Mouse (Mus musculus) natural killer cell, adult 2 months (primary cell): Measurements from ENCODE around the gene Gm19402.

Experiments used
- DNase-seq, 2 experiments: peaks; one replicate each; pipeline ENCODE4 v3.0.0; 2022; ENCODE audit warnings: low spot score in 2 of 2

The Gm19402 gene

DNA sequence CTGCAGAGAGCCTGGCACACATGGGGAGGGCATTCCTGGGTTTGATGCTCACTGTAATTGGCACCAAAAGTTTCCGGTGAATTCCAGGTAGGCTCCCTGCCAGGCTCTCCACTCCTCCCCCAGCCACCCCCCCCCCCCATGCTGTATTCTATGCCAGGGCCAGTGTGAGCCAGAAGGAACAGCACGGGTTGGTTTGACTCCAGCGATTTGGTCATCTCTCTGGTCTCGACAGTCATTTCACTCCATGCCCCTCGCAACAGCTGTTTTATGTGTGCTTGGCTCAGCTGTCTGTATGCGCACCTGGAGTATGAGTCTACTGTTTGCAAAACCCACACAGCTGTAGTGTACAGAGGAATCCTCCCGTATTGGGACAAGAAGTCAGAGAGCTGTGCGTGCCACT, 24.2 kb downstream of the Gm19402 start:
- DNase-seq = no peak

DNA sequence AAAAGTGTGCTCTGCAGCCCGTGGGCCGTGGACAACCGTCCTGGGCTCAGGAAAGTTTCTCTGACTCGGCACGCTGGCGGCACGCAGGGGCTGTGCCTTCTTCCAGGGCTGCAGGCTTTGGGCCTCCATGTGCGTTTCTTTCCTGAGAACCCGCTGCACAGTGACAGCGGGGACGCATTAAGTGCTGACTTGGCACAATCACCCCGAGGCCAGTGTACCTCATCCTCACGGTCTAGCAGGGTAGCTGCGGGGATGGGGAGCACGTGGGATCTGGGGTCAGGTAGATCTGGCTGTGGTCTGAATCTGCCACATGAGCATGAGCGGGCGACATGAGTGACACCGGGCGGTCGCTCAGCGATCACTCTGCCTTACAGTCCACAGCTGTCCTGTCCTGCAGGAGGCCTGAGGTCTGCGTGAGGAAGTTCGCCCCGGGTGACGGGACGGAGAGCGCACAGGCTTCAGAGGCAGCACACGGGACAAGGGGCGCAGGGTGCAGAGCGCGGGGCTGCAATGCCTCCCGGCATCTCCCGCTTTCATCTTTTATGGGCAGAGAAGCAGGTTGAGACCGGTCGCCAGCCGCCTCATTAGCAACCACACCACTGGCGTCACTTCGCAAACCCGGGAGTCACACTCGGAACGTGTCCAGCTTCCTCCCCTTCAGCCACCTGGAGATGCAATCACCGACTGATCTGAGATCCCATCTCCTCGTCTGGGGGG, 26.4 kb downstream of the Gm19402 start:
- no peak for DNase-seq

DNA sequence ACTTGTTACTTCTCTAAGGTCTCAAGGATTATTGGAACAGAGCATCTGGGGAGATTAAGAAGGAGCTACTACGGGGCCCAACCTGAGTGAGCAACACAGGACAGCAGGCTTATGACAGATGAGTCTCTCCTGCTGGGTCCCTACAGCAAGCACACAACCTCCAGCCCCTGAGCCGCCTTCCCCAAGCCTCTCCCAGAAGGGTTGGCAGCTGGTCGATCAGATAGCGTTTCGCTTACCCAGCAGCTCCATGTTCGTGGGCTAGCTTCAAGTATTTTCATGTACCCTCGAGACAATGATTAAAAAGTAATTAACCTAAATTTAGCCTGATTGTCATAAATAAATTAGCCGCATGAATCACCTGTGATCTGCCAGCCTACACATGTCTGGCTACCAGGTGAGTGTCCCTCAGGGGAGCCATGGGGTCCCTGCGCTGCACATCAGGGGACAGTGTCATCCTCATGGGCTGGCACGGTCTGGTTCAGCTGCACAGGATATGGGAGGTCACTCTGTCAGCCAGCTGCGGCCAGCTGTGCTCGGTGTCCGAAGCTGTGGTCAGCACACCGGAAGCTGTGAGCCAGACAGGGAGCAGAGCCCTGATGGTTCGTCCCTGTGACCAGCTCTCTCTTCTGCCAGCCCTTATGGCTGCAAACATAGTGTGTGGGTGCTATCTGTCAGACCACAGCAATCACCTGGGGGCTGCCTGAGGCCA, 32.1 kb downstream of the Gm19402 start:
- peak in 1 of 2 experiments; percentile 33 for DNase-seq

GRCm38 (mm10) chr10:77652046-77652445, 38.5 kb downstream of the Gm19402 start:
- DNase-seq = peak in 1 of 2 experiments; percentile 30

DNA sequence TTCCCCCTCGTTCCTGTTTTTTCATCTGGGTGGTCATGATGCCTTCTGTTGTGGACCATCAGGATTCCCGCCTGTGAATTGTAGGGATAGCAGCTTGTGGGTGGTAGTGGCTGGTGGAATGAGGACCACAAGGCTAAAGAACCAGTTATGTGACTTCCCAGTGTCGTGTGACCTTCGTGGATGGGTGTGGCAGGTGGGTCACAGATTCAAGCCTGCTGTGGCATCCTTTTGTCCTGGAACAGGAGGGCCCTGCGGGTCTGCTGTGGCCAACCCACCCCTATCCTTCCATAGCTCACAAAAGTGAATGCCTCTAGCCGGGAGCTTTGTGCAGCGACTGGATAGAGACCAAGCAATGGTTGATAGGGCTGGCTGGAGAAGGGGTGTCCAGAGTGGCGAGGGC, 42.7 kb downstream of the Gm19402 start:
- no peak for DNase-seq

DNA sequence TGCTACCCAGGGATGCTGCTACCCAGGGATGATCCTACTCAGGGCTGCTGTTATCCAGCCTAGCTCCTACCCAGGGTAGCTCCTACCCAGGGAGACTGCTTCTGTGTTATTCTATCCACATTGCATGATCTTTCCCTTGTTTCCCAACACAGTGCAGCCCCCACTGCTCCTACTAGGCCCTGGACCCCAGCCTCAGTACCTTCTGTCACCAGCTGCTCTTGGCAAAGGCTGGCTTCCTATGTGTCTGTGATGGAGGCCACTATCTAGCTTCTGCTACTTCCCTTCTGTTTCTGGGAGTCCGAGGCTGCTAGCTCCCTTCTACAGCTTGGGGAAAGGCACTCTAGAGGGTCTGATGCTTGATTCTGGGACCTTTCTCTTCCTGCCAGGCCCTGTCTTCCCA, 43.1 kb downstream of the Gm19402 start:
- no peak for DNase-seq

DNA sequence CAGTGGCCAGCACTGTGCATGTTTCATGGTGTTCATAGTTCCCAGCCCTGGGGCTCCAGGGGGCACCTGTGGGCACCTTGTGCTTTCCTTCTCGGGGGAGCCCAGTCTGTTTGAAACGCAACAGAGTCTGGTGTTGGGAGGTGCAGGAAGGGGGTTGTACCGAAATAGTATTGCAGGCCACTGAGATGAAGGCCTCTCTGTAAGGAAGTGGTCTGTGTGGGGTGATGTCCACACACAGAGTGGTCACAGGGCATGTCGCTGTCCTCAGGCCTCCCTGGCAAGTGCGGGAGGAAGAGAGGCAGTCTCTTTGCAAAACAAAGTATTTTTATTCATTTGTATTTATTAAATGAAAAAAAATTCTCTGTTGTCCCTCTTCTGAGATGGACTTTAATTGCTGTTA, 45.0 kb downstream of the Gm19402 start:
- DNase-seq = peak in 1 of 2 experiments; percentile 36

DNA sequence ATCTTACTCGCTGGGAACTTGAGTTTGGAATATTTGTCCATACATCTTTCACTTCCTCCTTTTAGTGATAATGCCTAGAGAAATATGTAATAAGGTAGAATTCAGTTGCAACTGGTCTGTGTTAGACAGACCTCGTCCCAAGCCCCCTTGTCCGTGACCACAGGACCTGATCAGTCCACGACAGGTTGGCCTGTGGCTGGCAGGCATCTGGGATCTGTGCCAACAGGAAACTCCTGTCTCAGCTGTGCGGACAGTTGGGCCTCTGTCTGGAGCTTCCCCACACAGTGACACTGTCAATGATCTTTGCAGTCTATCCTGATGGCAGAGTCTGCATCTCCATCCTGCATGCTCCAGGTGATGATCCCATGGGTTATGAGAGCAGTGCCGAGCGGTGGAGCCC, 47.4 kb downstream of the Gm19402 start:
- no peak for DNase-seq
